Mouse (Mus musculus) kidney, adult 2 months (tissue): ENCODE measurements at regions not wholly inside any gene's neighbourhood (a gene's known extent, or its start where the extent isn't known, plus 50 kb on each side); places are given as distances from the start of the nearest gene placed in this dataset.

ENCODE experiments used
- DNase-seq: peaks from one replicate; pipeline ENCODE4 v3.0.0; 2021
- H3K27ac ChIP-seq: fragments of 200-500 bp; 2 replicates; pipeline ENCODE4 v1.5.1; 2012; ENCODE audit warnings: low read depth, low read length, control low read depth, inconsistent platforms; ENCODE audit not compliant: insufficient read depth
- H3K27me3 ChIP-seq: fragments of 200-500 bp; replicated peaks from 2 replicates; pipeline ENCODE4 v1.6.1; 2012; ENCODE audit warnings: mild to moderate bottlenecking, moderate library complexity, low read length, inconsistent platforms; ENCODE audit not compliant: control insufficient read depth, insufficient read depth
- H3K36me3 ChIP-seq: fragments of 200-500 bp; 2 replicates; pipeline ENCODE4 v1.6.1; 2012; ENCODE audit warnings: mild to moderate bottlenecking, moderate library complexity, low read length, inconsistent platforms; ENCODE audit not compliant: control insufficient read depth, insufficient read depth
- H3K4me1 ChIP-seq: fragments of 200-500 bp; 2 replicates; pipeline ENCODE4 v1.6.1; 2011; ENCODE audit warnings: low read length; ENCODE audit not compliant: control insufficient read depth, insufficient read depth
- H3K4me3 ChIP-seq: fragments of 200-500 bp; 2 replicates; pipeline ENCODE4 v1.5.1; 2011; ENCODE audit warnings: mild to moderate bottlenecking, low read depth, low read length, control low read depth; ENCODE audit not compliant: insufficient read depth
- CTCF ChIP-seq: fragments of 200-500 bp; conservative IDR thresholded peaks from 2 replicates; pipeline ENCODE4 v1.5.1; 2011; ENCODE audit warnings: low read depth, mild to moderate bottlenecking, control low read depth, low read length, moderate library complexity, mixed read lengths; ENCODE audit not compliant: insufficient read depth, insufficient read length
- POLR2A ChIP-seq: fragments of 200-500 bp; IDR thresholded peaks from one replicate; pipeline ENCODE4 v1.6.1; 2011; ENCODE audit warnings: low read depth, low read length, control low read depth
- WGBS: fragments of 180-500 bp; shearing (Covaris S2); methylation state at CpG from one replicate; pipeline ENCODE4 v1.1.7; 2018; 5-methylcytosine and 5-hydroxymethylcytosine counted together

- Histone ChIP-seq H3K27me3 (no peaks in the 10 kb centered on the region), H3K36me3 (no peaks in the 10 kb centered on the region), H3K4me1 (no peaks in the 10 kb centered on the region), H3K4me3 (no peak overlapping the region), H3K27ac (no peak overlapping the region)
- no peak for DNase-seq
- TF ChIP-seq POLR2A = no peak
- TF ChIP-seq CTCF = no peak
- 84% methylated on average over 2 of the region's 2 CpGs for WGBS
These were observed 348.2 kb downstream of the Fat4 start for GRCm38 (mm10) chr3:39234921-39235320.

- no peak overlapping the region for H3K27ac ChIP-seq
- no peaks in the 10 kb centered on the region; the same call in 1 of the 2 replicates for H3K27me3 ChIP-seq
- H3K4me3 ChIP-seq = no peak overlapping the region
- WGBS = 65% methylated on average over 4 of the region's 4 CpGs
- H3K36me3 ChIP-seq = no peaks in the 10 kb centered on the region
- no peak for TF ChIP-seq CTCF
- TF ChIP-seq POLR2A = no peak
- no peaks in the 10 kb centered on the region for H3K4me1 ChIP-seq
- no peak for DNase-seq
These were observed 362.0 kb downstream of the Fat4 start for GRCm38 (mm10) chr3:39248712-39249111.

- TF ChIP-seq CTCF = no peak
- no peak for TF ChIP-seq POLR2A
- no peaks in the 10 kb centered on the region; the same call in 1 of the 2 replicates for H3K27me3 ChIP-seq
- no peak overlapping the region for H3K4me3 ChIP-seq
- no peaks in the 10 kb centered on the region for H3K4me1 ChIP-seq
- H3K27ac ChIP-seq = no peak overlapping the region
- DNase-seq = no peak
- 51% methylated on average over 4 of the region's 4 CpGs for WGBS
- H3K36me3 ChIP-seq = no peaks in the 10 kb centered on the region
These were observed 362.6 kb downstream of the Fat4 start for GRCm38 (mm10) chr3:39249224-39249892.

DNA sequence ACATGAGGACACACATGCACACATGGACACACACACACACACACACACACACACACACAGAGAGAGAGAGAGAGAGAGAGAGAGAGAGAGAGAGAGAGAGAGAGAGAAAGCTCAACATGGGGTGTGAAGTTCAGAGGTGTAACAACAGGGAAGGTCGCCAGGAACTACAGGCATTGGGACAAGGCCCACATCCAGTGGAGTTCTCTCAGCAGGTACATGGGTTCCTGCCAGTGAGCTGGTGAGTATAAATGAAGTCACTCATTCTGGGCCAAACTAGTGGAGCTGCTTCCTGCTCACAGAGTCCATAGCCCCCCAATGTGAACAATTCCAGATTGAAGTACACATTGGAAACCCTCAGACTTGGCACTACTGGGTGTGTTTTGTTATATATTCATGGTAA lies 366.3 kb downstream of the Fat4 start:
- H3K27ac ChIP-seq = no peak overlapping the region
- WGBS = 89% methylated on average over 1 of the region's 1 CpGs
- H3K4me3 ChIP-seq = no peak overlapping the region
- DNase-seq = no peak
- no peaks in the 10 kb centered on the region for H3K36me3 ChIP-seq
- TF ChIP-seq CTCF (no peak), POLR2A (no peak)
- H3K4me1 ChIP-seq = no peaks in the 10 kb centered on the region
- no peaks in the 10 kb centered on the region; the same call in 1 of the 2 replicates for H3K27me3 ChIP-seq

- Histone ChIP-seq H3K4me1 (no peaks in the 10 kb centered on the region), H3K36me3 (no peaks in the 10 kb centered on the region), H3K27ac (no peak overlapping the region), H3K4me3 (no peak overlapping the region), H3K27me3 (no peaks in the 10 kb centered on the region)
- WGBS = 89% methylated on average over 2 of the region's 2 CpGs
- TF ChIP-seq CTCF (no peak), POLR2A (no peak)
- no peak for DNase-seq
These were observed 378.1 kb downstream of the Fat4 start for GRCm38 (mm10) chr3:39264671-39265430.

DNA sequence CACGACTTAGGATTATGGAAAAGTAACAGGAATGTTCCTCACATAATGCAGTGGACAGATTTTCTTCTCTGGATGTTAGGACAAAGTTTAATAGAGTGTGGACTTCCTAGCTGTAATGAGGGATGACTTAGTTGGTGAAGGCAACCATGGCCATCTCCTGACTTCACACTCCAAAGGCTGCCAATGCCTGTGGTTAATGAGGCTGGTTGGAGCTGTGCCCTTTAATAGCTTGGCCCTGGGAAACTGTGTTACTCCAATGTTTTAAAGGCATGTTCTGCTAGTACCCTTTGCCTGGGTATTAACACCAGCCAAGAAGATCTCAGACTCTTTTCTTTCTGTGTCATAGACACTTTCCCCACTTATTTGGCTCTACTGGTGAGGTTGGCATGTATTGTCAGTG lies 378.9 kb downstream of the Fat4 start:
- 76% methylated on average over 1 of the region's 1 CpGs for WGBS
- no peaks in the 10 kb centered on the region for H3K36me3 ChIP-seq
- TF ChIP-seq POLR2A (no peak), CTCF (no peak)

DNA sequence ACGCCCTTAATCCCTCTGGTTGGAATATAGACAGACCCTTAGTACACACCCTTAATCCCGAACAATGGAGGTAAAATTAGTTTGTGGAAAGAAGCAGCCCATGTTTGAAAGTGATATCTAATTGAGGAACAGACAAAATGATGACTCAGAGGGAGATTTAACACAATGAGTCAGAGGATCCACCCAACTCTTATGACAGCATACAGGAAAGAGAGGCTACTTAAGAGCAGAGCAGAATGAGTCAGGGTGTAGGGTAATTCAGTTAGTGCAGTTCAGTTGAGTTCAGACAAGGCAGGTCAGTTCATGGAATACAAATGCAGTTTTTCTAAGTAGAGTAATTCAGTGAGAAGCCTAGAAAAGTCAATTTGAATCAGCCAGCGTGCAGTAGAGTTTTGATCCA lies 382.6 kb downstream of the Fat4 start:
- no peak for TF ChIP-seq POLR2A
- TF ChIP-seq CTCF = no peak
- Histone ChIP-seq H3K4me3 (no peak overlapping the region), H3K27me3 (no peaks in the 10 kb centered on the region), H3K36me3 (no peaks in the 10 kb centered on the region), H3K4me1 (no peaks in the 10 kb centered on the region), H3K27ac (no peak overlapping the region)
- WGBS = 85% methylated on average over 3 of the region's 3 CpGs
- no peak for DNase-seq

More for the DNA sequence above, 378.9 kb downstream of the Fat4 start:
- DNase-seq = no peak
- Histone ChIP-seq H3K27me3 (no peaks in the 10 kb centered on the region), H3K27ac (no peak overlapping the region), H3K4me3 (no peak overlapping the region), H3K4me1 (no peaks in the 10 kb centered on the region)
